Mouse (Mus musculus): Measurements from ENCODE around the gene Ctf1.

DNA sequence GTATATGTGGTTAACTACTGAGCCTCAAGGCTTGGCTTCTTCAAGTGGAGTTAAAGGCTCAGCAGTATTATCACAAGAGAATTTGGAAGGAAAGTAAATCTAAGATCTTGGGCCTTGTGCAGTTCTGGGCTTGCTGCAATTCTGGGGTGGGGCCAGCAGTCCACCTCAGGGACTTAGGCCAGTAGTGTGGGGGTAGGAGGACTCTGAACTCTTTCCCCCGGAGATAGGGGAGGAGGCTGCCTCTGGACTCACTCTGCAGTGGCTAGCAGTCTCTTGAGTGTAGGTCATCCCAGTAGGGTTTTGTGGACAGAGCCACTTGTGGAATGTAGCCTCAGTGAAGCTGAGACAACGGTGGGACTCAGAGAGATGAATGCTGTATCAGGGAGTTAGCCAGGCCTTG lies 53.2 kb downstream of the Ctf1 start:
- TF ChIP-seq CTCF (IDR thresholded peaks at IDR 0.05; ENCODE audit: extremely low read depth, insufficient read length, insufficient replicate concordance, low read depth, low read length) (no peak), POLR2A (IDR thresholded peaks at IDR 0.05; ENCODE audit: low read depth, low read length) (no peak)

All from small intestine, adult 2 months (tissue).